In genomic region chr15:88163438-88163837, GRCm38 (mm10) we compare ENCODE assay signal across 20 mouse cellular contexts.
DNase-seq lines count a peak whose midpoint lies in the region; ATAC-seq lines count a peak whose summit lies in the region.
"Had no signal": no experiment of that assay in that cellular context is flagged by ENCODE, and none has a peak within 500 bp of the region (broad histone marks: within the 10 kb centered on the region; RNA-seq: fewer than 3 reads in every experiment).

No protein-coding gene starts in this region.

- no peaks in the 10 kb centered on the region for H3K9me3 ChIP-seq in forebrain, embryonic 14.5 days (replicated peaks; ENCODE audit: control insufficient read depth, low read length)
- no peaks in the 10 kb centered on the region for H3K9me3 ChIP-seq in forebrain, embryonic 10.5 days
- H3K9me3 ChIP-seq: hindbrain, embryonic 15.5 days; kidney, embryonic 15.5 days; limb, embryonic 13.5 days had no signal

- H3K4me2 ChIP-seq in forebrain, embryonic 14.5 days (ENCODE audit: low read length) = no peak overlapping the region
- H3K4me2 ChIP-seq: heart, embryonic 13.5 days; hindbrain, embryonic 15.5 days; kidney, embryonic 15.5 days; limb, embryonic 13.5 days; liver, embryonic 13.5 days had no signal

- H3K27me3 ChIP-seq in forebrain, embryonic 14.5 days (replicated peaks; ENCODE audit: control insufficient read depth, insufficient read depth, low read length) = no peaks in the 10 kb centered on the region
- no peaks in the 10 kb centered on the region for H3K27me3 ChIP-seq in forebrain, embryonic 10.5 days (ENCODE audit: poor library complexity, severe bottlenecking)
- H3K27me3 ChIP-seq: heart, embryonic 13.5 days; hindbrain, embryonic 15.5 days; kidney, embryonic 15.5 days; limb, embryonic 13.5 days; liver, embryonic 13.5 days had no signal

- no peaks in the 10 kb centered on the region for H3K36me3 ChIP-seq in forebrain, embryonic 14.5 days (ENCODE audit: control insufficient read depth, insufficient read depth, low read length)
- H3K36me3 ChIP-seq in forebrain, embryonic 10.5 days (replicated peaks) = no peaks in the 10 kb centered on the region
- H3K36me3 ChIP-seq: G1E; heart, embryonic 13.5 days; hindbrain, embryonic 15.5 days; kidney, embryonic 15.5 days; limb, embryonic 13.5 days; liver, embryonic 13.5 days had no signal

- DNase-seq in forebrain, embryonic 14.5 days (ENCODE audit: low spot score) = peak; percentile 74
- no peak for DNase-seq in forebrain, embryonic 10.5 days (ENCODE audit: extremely low spot score, low spot score)
- DNase-seq in layer of hippocampus, adult 9-11 months = peak; percentile 12
- DNase-seq in layer of hippocampus, adult 11-12 months (ENCODE audit: low spot score) = no peak
- DNase-seq in right cerebral cortex, adult 18-20 months = peak; percentile 9
- DNase-seq in right cerebral cortex, postnatal 25 days = no peak
- DNase-seq: adrenal gland, postnatal 10 days; cerebellum, adult 11 months; kidney, postnatal 4 days; liver, embryonic 13.5 days; thymus, postnatal 14 days had no signal

- H3K9ac ChIP-seq in forebrain, embryonic 14.5 days (ENCODE audit: low read length) = no peak overlapping the region
- H3K9ac ChIP-seq: heart, embryonic 13.5 days; hindbrain, embryonic 15.5 days; kidney, embryonic 15.5 days; limb, embryonic 13.5 days; liver, embryonic 13.5 days had no signal

- ATAC-seq in forebrain, embryonic 14.5 days = 0 out of 2 replicates have a peak, but pooled peaks have one; percentile 34
- ATAC-seq in megakaryocyte progenitor cell, adult 5-6 weeks (replicated peaks; ENCODE audit: poor library complexity) = no peak
- ATAC-seq: activated CD4-positive, CD25-positive, alpha-beta regulatory T cell, adult 4 months; intestine, postnatal 0 days had no signal

- WGBS in forebrain, embryonic 14.5 days = 12% methylated on average over 3 of the region's 3 CpGs
- 85% methylated on average over 3 of the region's 3 CpGs for WGBS in forebrain, embryonic 10.5 days

- H3K27ac ChIP-seq in forebrain, embryonic 14.5 days (ENCODE audit: low read depth, low read length) = no peak overlapping the region
- H3K27ac ChIP-seq in forebrain, embryonic 10.5 days = no peak overlapping the region
- H3K27ac ChIP-seq: heart, embryonic 13.5 days; hindbrain, embryonic 15.5 days; kidney, embryonic 15.5 days; limb, embryonic 13.5 days; liver, embryonic 13.5 days; macrophage had no signal

- H3K4me1 ChIP-seq in forebrain, embryonic 14.5 days (ENCODE audit: control insufficient read depth, insufficient read depth, low read length) = no peaks in the 10 kb centered on the region
- no peaks in the 10 kb centered on the region for H3K4me1 ChIP-seq in forebrain, embryonic 10.5 days
- H3K4me1 ChIP-seq: heart, embryonic 13.5 days; kidney, embryonic 15.5 days; limb, embryonic 13.5 days; liver, embryonic 13.5 days had no signal

- no peak overlapping the region for H3K4me3 ChIP-seq in forebrain, embryonic 14.5 days (ENCODE audit: low read depth, low read length)
- H3K4me3 ChIP-seq in forebrain, embryonic 10.5 days = no peak overlapping the region
- H3K4me3 ChIP-seq: heart, embryonic 13.5 days; hindbrain, embryonic 15.5 days; kidney, embryonic 15.5 days; limb, embryonic 13.5 days; liver, embryonic 13.5 days had no signal

Comparison
In these comparisons a context has a peak if more than half of its experiments do, and no peak if none do; other contexts are left out.
1. DNase-seq: peak in forebrain, embryonic 14.5 days (single experiment), layer of hippocampus, adult 9-11 months (single experiment) and right cerebral cortex, adult 18-20 months (single experiment); none in forebrain, embryonic 10.5 days (single experiment), layer of hippocampus, adult 11-12 months (single experiment) and right cerebral cortex, postnatal 25 days (single experiment).